Mouse (Mus musculus) hindbrain, embryonic 15.5 days (tissue): ENCODE results near the gene Tmem206. TPM values are rescaled to one million over a fixed set of nuclear protein-coding genes. Genes with fewer than 3 reads are reported as not detected.

Source experiments
- ATAC-seq: fragments of 200-750 bp; cut with Nextera tagmentation; 2 replicates; pipeline ENCODE4 v1.8.0; 2017; ENCODE audit warnings: low read depth, moderate number of reproducible peaks, moderate TSS enrichment; ENCODE audit not compliant: low FRiP score
- H3K27ac ChIP-seq: fragments of 300-500 bp; sonication (generic); replicated peaks from 2 replicates; pipeline ENCODE4 v1.5.1; 2015; ENCODE audit warnings: mild to moderate bottlenecking, inconsistent platforms
- H3K27me3 ChIP-seq: fragments of 300-500 bp; sonication (generic); 2 replicates; pipeline ENCODE4 v1.6.1; 2015; ENCODE audit warnings: control low read depth, inconsistent platforms
- H3K36me3 ChIP-seq: fragments of 300-500 bp; sonication (generic); 2 replicates; pipeline ENCODE4 v1.6.1; 2015; ENCODE audit warnings: control low read depth, inconsistent platforms
- H3K4me1 ChIP-seq: fragments of 300-500 bp; sonication (generic); replicated peaks from 2 replicates; pipeline ENCODE4 v1.6.1; 2015; ENCODE audit warnings: control low read depth, inconsistent platforms
- H3K4me2 ChIP-seq: fragments of 300-500 bp; sonication (generic); 2 replicates; pipeline ENCODE4 v1.6.1; 2015; ENCODE audit warnings: moderate library complexity, mild to moderate bottlenecking, inconsistent platforms
- H3K4me3 ChIP-seq: fragments of 300-500 bp; sonication (generic); 2 replicates; pipeline ENCODE4 v1.5.1; 2015; ENCODE audit warnings: mild to moderate bottlenecking, inconsistent platforms
- H3K9ac ChIP-seq: fragments of 300-500 bp; sonication (generic); 2 replicates; pipeline ENCODE4 v1.6.1; 2015; ENCODE audit warnings: inconsistent platforms
- H3K9me3 ChIP-seq: fragments of 300-500 bp; sonication (generic); 2 replicates; pipeline ENCODE4 v1.6.1; 2016; ENCODE audit warnings: control low read depth, inconsistent platforms
- WGBS: fragments of 180-500 bp; shearing (Covaris S2); methylation state at CpG from one replicate; pipeline ENCODE4 v1.1.7; 2015; 5-methylcytosine and 5-hydroxymethylcytosine counted together
- polyA plus RNA-seq: library from polyadenylated mRNA; unstranded; fragments of >200 nt; fragmentation: Nextera tagmentation; extraction: Ambion mirVana; gene quantifications from 2 replicates; pipeline ENCODE4 v1.2.1, GENCODE M21; 2015

The Tmem206 gene
- polyA plus RNA-seq, 1 experiment from 2014 or later = 36.1 TPM

DNA sequence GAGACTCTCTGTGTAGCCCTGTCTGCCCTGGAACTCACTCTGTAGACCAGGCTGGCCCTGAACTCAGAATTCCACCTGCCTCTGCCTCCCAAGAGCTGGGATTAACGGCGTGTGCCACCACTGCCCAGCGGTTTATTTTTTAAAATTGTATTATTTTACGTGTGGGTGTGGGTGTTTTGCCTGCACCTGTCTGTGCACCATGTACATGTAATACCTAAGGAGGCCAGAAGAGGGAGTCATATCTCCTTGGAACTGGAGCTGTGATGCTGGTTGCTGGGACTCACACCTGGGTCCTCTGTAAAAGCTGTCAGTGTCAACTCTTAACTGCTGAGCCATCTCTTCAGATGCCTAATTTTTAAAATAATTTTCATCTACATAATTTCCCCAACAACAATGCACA, 38.8 kb downstream of the Tmem206 start:
- WGBS = 69% methylated on average over 4 of the region's 4 CpGs
- H3K27me3 ChIP-seq = no peaks in the 10 kb centered on the region
- no peaks in the 10 kb centered on the region for H3K4me1 ChIP-seq
- no peak overlapping the region for H3K9ac ChIP-seq
- ATAC-seq = no peak
- H3K27ac ChIP-seq = no peak overlapping the region
- H3K9me3 ChIP-seq = no peaks in the 10 kb centered on the region
- H3K4me3 ChIP-seq = no peak overlapping the region
- no peaks in the 10 kb centered on the region for H3K36me3 ChIP-seq
- H3K4me2 ChIP-seq = no peak overlapping the region

DNA sequence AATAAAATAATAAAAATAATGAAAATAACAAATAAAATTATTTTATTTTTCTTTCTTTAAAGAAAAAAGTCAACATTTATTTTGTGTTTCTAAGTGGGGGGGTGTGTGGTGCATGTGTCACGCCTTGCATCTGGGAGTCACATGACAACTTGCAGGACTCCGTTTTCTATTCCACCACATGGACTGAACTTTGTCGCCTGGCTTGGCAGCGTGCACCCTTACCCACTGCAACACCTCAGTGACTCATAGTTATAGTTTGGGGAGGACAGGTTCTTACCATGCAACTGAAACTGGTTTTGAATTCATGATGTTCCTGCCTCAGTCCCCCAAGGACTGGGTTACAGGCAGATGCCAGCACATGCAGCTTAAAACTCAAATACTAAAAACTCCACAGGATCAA, 42.5 kb downstream of the Tmem206 start:
- Histone ChIP-seq H3K4me1 (no peaks in the 10 kb centered on the region), H3K4me2 (no peak overlapping the region), H3K27me3 (no peaks in the 10 kb centered on the region), H3K36me3 (no peaks in the 10 kb centered on the region), H3K4me3 (no peak overlapping the region), H3K9me3 (no peaks in the 10 kb centered on the region), H3K9ac (no peak overlapping the region), H3K27ac (no peak overlapping the region)
- ATAC-seq = no peak
- WGBS = 92% methylated on average over 4 of the region's 4 CpGs

DNA sequence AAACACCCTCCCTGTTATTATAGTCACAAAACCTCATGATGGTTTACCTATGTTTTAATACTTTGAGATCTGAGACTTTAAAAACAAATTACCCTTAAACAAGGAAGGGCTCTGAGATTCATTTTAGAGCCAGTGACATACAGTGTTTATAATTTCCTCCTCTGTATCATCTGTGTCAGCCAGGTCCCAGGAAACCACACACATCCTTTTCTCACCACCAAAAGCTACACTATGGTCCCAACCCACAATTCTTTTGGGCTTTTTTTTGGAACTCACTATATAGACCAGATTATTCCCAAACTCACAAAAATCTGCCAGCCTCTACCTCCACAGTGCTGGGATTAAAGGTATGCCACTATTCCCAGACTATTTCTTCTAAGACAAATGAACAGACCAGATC, 43.4 kb downstream of the Tmem206 start:
- H3K27me3 ChIP-seq = no peaks in the 10 kb centered on the region
- no peak for ATAC-seq

DNA sequence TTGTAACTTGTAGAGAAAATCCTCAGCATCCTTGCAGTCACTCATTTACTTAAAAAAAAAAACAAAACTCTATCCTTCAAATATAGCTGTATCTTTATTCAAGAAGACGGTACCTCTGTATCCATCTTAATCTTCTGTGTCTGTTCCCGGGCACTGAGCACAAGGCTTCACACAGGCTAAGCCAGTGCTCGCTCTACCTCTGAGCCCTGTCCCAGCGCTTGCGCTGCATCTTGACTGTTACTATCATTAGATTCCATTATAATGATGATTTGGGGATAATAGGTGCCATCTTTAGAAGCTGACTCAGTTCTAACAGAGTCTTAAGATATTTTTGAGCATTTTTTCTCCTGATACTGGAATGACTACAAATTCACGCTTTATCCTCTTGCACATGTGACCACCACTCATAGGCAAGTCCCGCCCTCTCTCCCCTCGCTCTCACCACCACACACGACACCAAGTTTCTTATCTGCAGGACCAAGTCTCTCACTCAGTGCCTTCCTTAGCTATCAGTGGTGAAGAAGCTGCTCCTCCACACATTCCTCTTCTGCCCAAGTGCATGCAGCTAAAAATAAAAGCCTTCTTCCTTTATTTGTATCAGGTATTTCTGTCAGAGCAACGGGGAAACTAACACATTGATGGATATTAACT, 49.4 kb downstream of the Tmem206 start:
- Histone ChIP-seq H3K4me1 (no peaks in the 10 kb centered on the region), H3K27me3 (no peaks in the 10 kb centered on the region), H3K9ac (no peak overlapping the region), H3K4me2 (no peak overlapping the region), H3K4me3 (no peak overlapping the region), H3K9me3 (no peaks in the 10 kb centered on the region), H3K36me3 (no peaks in the 10 kb centered on the region), H3K27ac (no peak overlapping the region)
- WGBS = 93% methylated on average over 10 of the region's 10 CpGs
- no peak for ATAC-seq

More for the DNA sequence above, 43.4 kb downstream of the Tmem206 start:
- H3K4me1 ChIP-seq = no peaks in the 10 kb centered on the region
- no peaks in the 10 kb centered on the region for H3K36me3 ChIP-seq
- no peak overlapping the region for H3K4me3 ChIP-seq
- no peak overlapping the region for H3K4me2 ChIP-seq
- no peak overlapping the region for H3K27ac ChIP-seq
- no peak overlapping the region for H3K9ac ChIP-seq
- H3K9me3 ChIP-seq = no peaks in the 10 kb centered on the region

DNA sequence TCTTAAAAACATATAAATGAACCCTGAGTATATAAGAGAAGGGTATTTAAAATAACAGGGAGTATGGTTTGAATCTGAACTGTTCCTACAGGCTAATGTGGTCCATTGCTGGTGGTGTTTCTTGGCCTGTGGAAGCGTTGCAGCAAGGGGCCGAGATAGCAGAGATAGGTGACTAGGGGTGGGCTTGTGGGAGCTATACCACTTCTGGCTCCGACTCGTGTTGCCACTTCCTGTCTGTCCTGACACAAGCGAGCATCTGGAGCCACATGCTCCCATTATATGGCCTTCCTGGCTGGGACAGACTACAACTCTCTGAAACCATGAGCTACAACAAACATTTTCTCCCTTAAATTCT, 49.9 kb downstream of the Tmem206 start:
- H3K9me3 ChIP-seq = no peaks in the 10 kb centered on the region
- H3K4me1 ChIP-seq = no peaks in the 10 kb centered on the region
- 90% methylated on average over 5 of the region's 5 CpGs for WGBS
- no peaks in the 10 kb centered on the region for H3K36me3 ChIP-seq
- no peak for ATAC-seq
- no peak overlapping the region for H3K27ac ChIP-seq
- no peak overlapping the region for H3K4me2 ChIP-seq
- no peak overlapping the region for H3K9ac ChIP-seq
- H3K4me3 ChIP-seq = no peak overlapping the region
- no peaks in the 10 kb centered on the region for H3K27me3 ChIP-seq

DNA sequence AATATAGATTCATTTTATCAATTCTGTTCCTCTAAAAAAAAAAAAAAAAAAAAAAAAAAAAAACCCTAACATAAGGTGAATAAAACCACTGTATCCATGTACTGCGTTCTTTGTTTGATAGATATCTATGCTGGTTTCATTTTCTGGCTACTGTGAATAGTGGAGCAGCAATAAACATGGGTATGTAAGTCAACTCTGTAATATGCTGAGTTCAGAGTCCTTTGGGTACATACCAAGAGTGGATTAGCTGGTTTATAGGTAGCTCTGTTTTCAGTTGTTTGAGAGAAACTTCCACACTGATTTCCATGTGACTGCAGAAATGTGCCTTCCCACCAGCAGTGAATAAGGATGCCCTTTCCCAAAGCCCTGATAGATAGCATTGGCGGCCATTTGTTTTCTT, 52.4 kb downstream of the Tmem206 start:
- ATAC-seq = no peak
- Histone ChIP-seq H3K27ac (no peak overlapping the region), H3K36me3 (no peaks in the 10 kb centered on the region), H3K4me2 (no peak overlapping the region), H3K4me3 (no peak overlapping the region), H3K27me3 (no peaks in the 10 kb centered on the region), H3K9ac (no peak overlapping the region), H3K9me3 (no peaks in the 10 kb centered on the region), H3K4me1 (no peaks in the 10 kb centered on the region)
- 97% methylated on average over 2 of the region's 2 CpGs for WGBS

DNA sequence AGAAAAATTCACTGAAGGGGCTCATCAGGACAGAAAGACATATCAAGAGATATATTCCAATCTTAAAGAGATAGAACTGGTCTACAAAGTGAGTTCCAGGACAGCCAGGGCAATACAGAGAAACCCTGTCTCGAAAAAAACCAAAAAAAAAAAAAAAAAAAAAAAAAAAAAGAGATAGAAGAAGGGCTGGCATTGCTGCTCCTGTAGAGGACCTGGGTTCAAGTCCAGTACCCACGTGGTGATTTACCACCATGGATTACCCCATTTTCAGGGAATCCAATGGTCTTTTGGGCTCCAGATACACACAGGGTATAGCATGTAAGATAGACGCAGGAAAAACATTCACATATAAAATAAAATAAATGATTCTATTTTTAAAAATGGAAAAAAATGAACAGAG, 55.1 kb downstream of the Tmem206 start:
- Histone ChIP-seq H3K36me3 (no peaks in the 10 kb centered on the region), H3K27ac (no peak overlapping the region), H3K4me2 (no peak overlapping the region), H3K9me3 (no peaks in the 10 kb centered on the region), H3K9ac (no peak overlapping the region), H3K4me3 (no peak overlapping the region), H3K4me1 (no peaks in the 10 kb centered on the region), H3K27me3 (no peaks in the 10 kb centered on the region)
- no peak for ATAC-seq
- WGBS = 92% methylated on average over 3 of the region's 3 CpGs

DNA sequence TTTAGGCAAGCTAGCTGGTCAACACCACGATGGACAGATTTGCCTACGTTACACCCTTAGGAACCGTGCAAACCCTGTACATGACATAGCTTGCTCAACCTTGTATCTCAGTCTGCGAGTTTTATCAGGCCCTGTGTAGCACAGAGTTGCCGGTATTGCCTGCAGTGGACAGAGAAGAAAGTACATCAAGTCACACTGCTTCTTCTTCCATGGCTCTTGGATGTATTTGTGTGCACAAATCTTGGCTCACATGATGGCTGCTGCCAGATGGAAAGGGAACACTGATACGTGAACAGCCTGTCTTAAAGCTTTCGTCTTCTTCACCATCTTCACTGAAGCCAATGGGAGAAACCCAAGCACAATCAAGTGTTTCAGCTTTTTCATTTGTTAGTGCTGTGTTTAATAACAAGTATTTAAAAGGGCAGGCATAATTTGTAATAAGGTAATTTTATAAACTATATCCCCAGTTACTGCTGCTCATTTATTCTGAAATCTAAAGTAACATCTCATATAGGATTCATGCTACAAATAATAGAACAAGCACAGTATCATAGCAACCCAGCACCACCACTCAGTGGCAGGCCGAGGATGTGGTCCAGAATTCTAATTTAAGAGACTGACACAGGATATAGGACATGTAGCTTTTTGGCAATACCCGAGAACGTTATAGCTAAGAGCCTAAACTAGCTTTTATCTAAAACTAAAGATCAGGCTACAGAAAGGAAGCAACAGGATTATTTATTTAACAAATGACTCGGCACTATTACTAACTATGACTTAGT, 56.4 kb downstream of the Tmem206 start:
- Histone ChIP-seq H3K27ac (0 out of 2 replicates have a peak overlapping the region, but pooled peaks have one; percentile 9), H3K9me3 (no peaks in the 10 kb centered on the region), H3K27me3 (no peaks in the 10 kb centered on the region), H3K4me2 (no peak overlapping the region), H3K4me3 (no peak overlapping the region), H3K9ac (no peak overlapping the region), H3K36me3 (no peaks in the 10 kb centered on the region), H3K4me1 (no peaks in the 10 kb centered on the region)
- ATAC-seq = no peak
- 76% methylated on average over 11 of the region's 11 CpGs for WGBS

DNA sequence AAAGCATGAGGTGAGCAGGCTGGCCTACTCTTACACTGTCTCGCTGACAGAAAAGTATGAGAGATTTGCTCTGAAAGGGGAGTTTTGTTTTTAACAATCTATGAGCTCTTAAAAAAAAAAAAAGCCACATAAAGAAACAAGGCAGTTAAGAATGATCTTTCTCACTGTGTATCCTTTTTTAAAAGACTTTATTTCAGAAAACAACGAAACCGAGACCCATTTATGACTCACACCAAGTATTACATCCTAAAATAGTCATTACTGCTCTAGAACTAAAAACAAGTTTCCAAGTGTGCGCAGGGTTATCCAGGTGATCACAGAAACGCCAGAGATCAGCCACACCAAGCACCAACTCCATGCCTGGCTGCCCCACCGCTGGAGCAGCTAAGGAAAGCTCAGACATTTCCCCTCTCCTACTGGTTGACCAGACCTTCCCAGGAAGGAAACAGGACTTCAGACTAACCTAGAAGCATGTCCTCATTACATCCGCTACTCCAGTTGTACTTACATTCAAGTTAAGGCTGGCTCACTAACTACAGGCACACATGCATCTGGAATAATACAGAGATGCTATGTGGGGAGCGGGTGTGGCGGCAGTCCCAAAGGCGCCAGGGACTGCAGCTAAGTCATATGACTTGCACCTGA, 59.2 kb downstream of the Tmem206 start:
- no peaks in the 10 kb centered on the region for H3K27me3 ChIP-seq
- WGBS = 95% methylated on average over 10 of the region's 10 CpGs
- H3K9ac ChIP-seq = no peak overlapping the region
- H3K36me3 ChIP-seq = no peaks in the 10 kb centered on the region
- H3K9me3 ChIP-seq = no peaks in the 10 kb centered on the region
- no peaks in the 10 kb centered on the region for H3K4me1 ChIP-seq
- no peak for ATAC-seq
- H3K27ac ChIP-seq = no peak overlapping the region
- no peak overlapping the region for H3K4me2 ChIP-seq
- H3K4me3 ChIP-seq = no peak overlapping the region

DNA sequence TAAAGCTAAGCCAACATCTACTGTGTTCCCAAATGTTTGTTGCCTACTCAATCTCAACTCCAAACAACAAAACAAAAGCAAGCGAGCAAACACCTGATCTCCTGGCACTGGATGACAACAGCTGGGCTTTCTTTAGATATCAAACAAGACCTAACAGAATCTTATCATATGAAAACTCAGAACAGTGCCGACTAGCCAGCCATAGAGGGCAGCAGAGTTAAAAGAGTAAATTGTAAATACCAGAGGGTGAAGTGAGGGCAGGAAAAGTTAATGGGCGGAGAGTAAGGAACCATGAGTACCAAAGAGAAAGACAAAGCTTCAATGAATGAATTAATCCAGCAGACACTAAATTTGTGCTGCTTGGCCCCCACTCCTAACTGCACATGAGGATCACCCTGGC, 65.6 kb downstream of the Tmem206 start:
- 25% methylated on average over 3 of the region's 3 CpGs for WGBS
- H3K4me2 ChIP-seq = no peak overlapping the region
- no peak for ATAC-seq
- no peaks in the 10 kb centered on the region for H3K4me1 ChIP-seq
- no peak overlapping the region for H3K9ac ChIP-seq
- no peaks in the 10 kb centered on the region for H3K36me3 ChIP-seq
- H3K27ac ChIP-seq = no peak overlapping the region
- H3K4me3 ChIP-seq = no peak overlapping the region
- H3K27me3 ChIP-seq = no peaks in the 10 kb centered on the region
- H3K9me3 ChIP-seq = no peaks in the 10 kb centered on the region

DNA sequence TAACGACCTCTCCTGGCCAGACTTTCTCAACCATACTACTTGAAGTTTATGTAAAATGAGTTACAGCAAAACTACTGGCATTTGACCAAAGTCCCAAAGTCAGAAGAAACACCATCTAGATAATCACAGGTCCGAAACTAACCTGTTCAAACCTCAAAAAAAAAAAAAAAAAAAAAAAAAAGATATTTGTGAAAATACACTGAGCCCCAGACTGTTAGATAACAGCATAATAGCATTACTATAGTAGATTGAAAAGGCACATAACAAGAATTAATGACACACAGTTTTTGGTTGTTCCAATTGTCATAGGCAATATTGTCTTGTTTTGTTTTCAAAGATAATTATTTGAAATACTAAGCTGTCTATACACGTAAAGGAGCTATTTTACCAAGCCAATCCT, 67.8 kb downstream of the Tmem206 start:
- Histone ChIP-seq H3K9ac (no peak overlapping the region), H3K4me2 (no peak overlapping the region), H3K4me1 (peaks cover 4% of the 10 kb centered on the region), H3K9me3 (no peaks in the 10 kb centered on the region), H3K27ac (no peak overlapping the region), H3K27me3 (no peaks in the 10 kb centered on the region), H3K36me3 (no peaks in the 10 kb centered on the region), H3K4me3 (no peak overlapping the region)
- ATAC-seq = no peak
- 92% methylated on average over 3 of the region's 3 CpGs for WGBS

DNA sequence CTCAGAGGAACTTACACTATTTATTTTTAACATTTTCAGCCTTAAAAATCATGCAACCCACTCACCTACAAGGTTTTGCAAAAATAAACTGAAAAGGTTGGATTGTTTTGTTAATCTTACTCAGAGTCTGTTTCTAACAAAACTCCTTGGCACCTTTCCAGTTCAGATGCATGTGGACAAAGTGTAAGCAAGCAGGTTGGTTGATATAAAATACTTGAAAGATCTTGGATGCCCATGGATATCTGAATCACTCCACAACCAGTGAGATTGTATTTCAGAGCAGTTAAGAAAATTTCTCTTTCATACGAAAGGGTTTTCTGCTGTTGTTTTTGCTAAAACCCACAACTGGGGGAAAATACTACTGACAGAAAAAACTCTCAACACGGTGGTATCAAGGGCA, 68.4 kb downstream of the Tmem206 start:
- Histone ChIP-seq H3K9me3 (no peaks in the 10 kb centered on the region), H3K27me3 (no peaks in the 10 kb centered on the region), H3K4me3 (peak overlapping the region; percentile 4; the same call in 1 of the 2 replicates), H3K9ac (no peak overlapping the region), H3K4me1 (peaks cover 4% of the 10 kb centered on the region), H3K27ac (no peak overlapping the region), H3K4me2 (peak overlapping the region; percentile 32), H3K36me3 (no peaks in the 10 kb centered on the region)
- ATAC-seq = no peak
- 65% methylated on average over 2 of the region's 2 CpGs for WGBS
